Mouse (Mus musculus): ENCODE data around the gene Chd5. TPM values are rescaled to one million over a fixed set of nuclear protein-coding genes. Genes with fewer than 3 reads are reported as not detected.

Chd5 gene
- 26.0 and 30.8 TPM in 2 replicates for polyA plus RNA-seq (2015; fragmentation: Nextera tagmentation; extraction: Ambion mirVana)

DNA sequence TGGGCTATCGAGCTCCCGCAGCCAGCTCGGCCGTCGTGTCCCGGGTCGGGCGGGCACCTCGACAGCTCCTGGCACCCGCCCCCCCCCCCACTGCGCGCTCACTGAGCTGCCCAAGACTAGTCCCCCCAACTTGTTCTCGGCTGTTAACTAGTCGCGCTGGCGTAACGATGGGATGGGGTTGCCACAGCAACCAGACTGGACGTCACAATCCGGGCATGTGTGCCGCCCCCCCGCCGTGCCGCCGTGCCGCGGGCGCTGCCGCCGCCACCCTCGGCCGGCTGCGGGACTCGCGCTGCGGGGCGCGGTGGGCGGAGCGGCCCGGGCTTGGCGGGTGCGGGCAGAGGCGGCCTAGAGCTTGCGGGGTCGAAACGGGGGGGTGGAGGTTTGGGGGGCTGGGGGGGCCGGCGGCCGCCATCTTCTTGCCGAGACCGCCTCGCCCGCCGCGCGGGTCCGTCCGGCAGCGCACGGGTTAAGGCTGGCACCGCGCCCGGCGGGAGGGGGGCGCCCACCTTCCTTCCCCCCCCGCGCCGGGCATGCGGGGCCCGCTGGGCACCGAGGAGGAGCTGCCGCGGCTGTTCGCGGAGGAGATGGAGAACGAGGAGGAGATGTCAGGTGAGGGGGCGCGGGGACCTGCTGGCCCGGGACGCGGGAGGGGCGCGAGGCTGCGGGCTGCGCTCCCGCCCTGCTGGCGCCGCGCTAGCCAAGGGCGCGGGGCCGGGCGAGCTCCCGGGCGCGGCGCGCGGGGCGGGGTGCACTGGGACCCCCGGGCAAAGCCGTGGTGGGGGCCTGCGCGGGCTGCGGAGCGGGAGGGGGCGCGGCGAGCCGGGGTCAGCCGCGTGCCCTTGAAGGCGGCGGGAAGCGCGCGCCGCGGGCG is at the start of gene Chd5:
TSS of gene Chd5 (plus strand) at position 233 of the 874 bp plus-strand sequence.
- H3K9me3 ChIP-seq, result no peaks in the 10 kb centered on the region
- H3K4me1 ChIP-seq (replicated peaks), result peaks cover 40% of the 10 kb centered on the region
- peak within 1 kb of the TSS; percentile 69 for H3K4me3 ChIP-seq
- H3K27ac ChIP-seq (replicated peaks), result peak within 1 kb of the TSS; percentile 72
- H3K9ac ChIP-seq, result peak within 1 kb of the TSS; percentile 90
- ATAC-seq (ENCODE audit: low read depth), result peak; percentile 30; the same call in 1 of the 2 replicates
- H3K4me2 ChIP-seq, result peak within 1 kb of the TSS; percentile 88
- peaks cover 33% of the 10 kb centered on the region for H3K27me3 ChIP-seq
- 1% methylated on average over 82 of the region's 120 CpGs for WGBS
- peaks cover 22% of the 10 kb centered on the region for H3K36me3 ChIP-seq

GRCm38 (mm10) chr4:152290385-152290784 is 48.1 kb upstream of the Chd5 start:
- H3K27ac ChIP-seq (replicated peaks), result no peak overlapping the region
- H3K4me3 ChIP-seq, result peak overlapping the region; percentile 28
- peaks cover 81% of the 10 kb centered on the region for H3K4me1 ChIP-seq (replicated peaks)
- peak overlapping the region; percentile 67 for H3K9ac ChIP-seq
- ATAC-seq (ENCODE audit: low read depth), result no peak
- under 1% methylated on average over 39 of the region's 39 CpGs for WGBS
- no peaks in the 10 kb centered on the region for H3K36me3 ChIP-seq
- H3K4me2 ChIP-seq, result peak overlapping the region; percentile 57
- H3K9me3 ChIP-seq, result no peaks in the 10 kb centered on the region
- H3K27me3 ChIP-seq, result peaks cover 91% of the 10 kb centered on the region

- peak overlapping the region; percentile 67 for H3K9ac ChIP-seq
- WGBS, result 8% methylated on average over 11 of the region's 11 CpGs
- H3K27me3 ChIP-seq, result peaks cover 91% of the 10 kb centered on the region
- H3K4me3 ChIP-seq, result peak overlapping the region; percentile 28; the same call in 1 of the 2 replicates
- H3K4me1 ChIP-seq (replicated peaks), result peaks cover 77% of the 10 kb centered on the region
- no peak overlapping the region for H3K27ac ChIP-seq (replicated peaks)
- no peak for ATAC-seq (ENCODE audit: low read depth)
- H3K9me3 ChIP-seq, result no peaks in the 10 kb centered on the region
- no peaks in the 10 kb centered on the region for H3K36me3 ChIP-seq
- H3K4me2 ChIP-seq, result peak overlapping the region; percentile 57
Measured at GRCm38 (mm10) chr4:152290991-152291390, 47.5 kb upstream of the Chd5 start.

GRCm38 (mm10) chr4:152291562-152291961 is 46.9 kb upstream of the Chd5 start, which contains the start of gene Hes3:
Gene Hes3 (minus strand): TSS chr4:152291662.
- WGBS, result 15% methylated on average over 6 of the region's 6 CpGs
- Histone ChIP-seq H3K27me3 (peaks cover 87% of the 10 kb centered on the region), H3K9me3 (no peaks in the 10 kb centered on the region), H3K27ac (replicated peaks) (no peak within 1 kb of the TSS), H3K4me1 (replicated peaks) (peaks cover 74% of the 10 kb centered on the region), H3K4me3 (peak within 1 kb of the TSS; percentile 28), H3K9ac (peak within 1 kb of the TSS; percentile 67), H3K36me3 (no peaks in the 10 kb centered on the region), H3K4me2 (peak within 1 kb of the TSS; percentile 57)
- ATAC-seq (ENCODE audit: low read depth), result no peak

- WGBS, result 2% methylated on average over 12 of the region's 12 CpGs
- peak; percentile 17; the same call in 1 of the 2 replicates for ATAC-seq (ENCODE audit: low read depth)
- H3K27ac ChIP-seq (replicated peaks), result peak overlapping the region; percentile 28; the same call in 1 of the 2 replicates
- peaks cover 80% of the 10 kb centered on the region for H3K27me3 ChIP-seq
- H3K4me2 ChIP-seq, result no peak overlapping the region
- H3K4me1 ChIP-seq (replicated peaks), result peaks cover 68% of the 10 kb centered on the region
- H3K4me3 ChIP-seq, result no peak overlapping the region
- H3K9ac ChIP-seq, result 0 out of 2 replicates have a peak overlapping the region, but pooled peaks have one; percentile 18
- no peaks in the 10 kb centered on the region for H3K9me3 ChIP-seq
- no peaks in the 10 kb centered on the region for H3K36me3 ChIP-seq
Measured at GRCm38 (mm10) chr4:152292102-152292765, 46.2 kb upstream of the Chd5 start.

DNA sequence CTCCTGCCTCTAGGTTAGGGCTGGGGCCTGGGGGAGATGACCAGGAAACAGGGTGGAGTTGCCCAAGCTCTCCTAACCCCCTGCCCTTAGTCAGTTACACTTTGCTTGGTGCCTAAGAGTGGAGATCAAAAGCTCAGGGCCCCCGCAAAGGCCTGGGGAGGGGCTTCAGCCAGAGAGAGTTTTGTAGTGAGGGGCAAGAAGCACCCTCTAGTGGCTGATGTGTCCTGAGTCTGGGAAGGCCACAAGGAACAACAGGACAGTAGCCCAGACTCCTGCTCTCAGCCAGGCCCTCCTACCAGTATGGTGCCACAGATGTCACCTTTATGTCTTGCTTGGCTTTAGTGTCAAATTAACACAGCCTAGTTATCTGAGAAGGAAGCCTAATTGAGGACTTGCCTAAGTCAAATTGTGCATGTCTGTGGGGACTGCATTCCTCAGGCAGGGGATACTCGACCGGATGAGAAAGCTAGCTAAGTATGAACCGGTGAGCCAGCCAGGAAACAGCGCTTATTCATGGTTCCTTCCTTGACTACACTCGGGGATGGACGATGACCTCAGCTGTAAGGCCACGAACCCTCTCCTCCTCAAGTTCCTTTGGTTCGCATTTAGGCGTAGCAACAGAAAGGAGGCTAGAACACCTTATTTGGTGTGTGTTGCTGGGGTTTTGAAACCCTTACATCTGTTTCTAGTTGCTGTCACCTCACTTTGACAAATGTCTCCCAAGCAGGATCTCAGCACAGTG is 44.1 kb upstream of the Chd5 start:
- WGBS, result 51% methylated on average over 10 of the region's 10 CpGs
- Histone ChIP-seq H3K4me3 (no peak overlapping the region), H3K9me3 (no peaks in the 10 kb centered on the region), H3K27me3 (peaks cover 64% of the 10 kb centered on the region), H3K4me1 (replicated peaks) (peaks cover 69% of the 10 kb centered on the region), H3K4me2 (no peak overlapping the region), H3K27ac (replicated peaks) (no peak overlapping the region), H3K9ac (no peak overlapping the region), H3K36me3 (no peaks in the 10 kb centered on the region)
- ATAC-seq (ENCODE audit: low read depth), result no peak

DNA sequence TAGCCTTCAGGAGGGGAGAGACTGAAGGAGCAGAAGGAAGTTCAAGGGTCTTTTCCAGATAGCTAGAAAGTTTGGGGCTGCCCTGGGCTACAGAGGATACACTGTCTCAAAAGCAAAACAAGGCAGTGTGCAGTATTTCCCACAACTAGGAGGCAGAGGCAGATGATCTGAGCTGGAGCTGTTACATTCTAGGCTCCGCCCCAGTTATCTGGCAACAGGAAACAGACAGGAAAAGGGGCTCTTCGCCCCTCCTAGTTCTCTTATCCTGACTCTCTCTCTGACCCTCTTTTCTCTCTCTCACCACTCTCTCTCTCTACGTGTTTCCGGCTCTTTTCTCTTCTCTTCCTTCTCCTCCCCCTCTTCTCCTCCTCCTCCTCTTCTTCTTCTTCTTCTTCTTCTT is 42.5 kb upstream of the Chd5 start:
- no peak for ATAC-seq (ENCODE audit: low read depth)
- H3K9ac ChIP-seq, result no peak overlapping the region
- WGBS, result 52% methylated on average over 4 of the region's 4 CpGs
- peaks cover 13% of the 10 kb centered on the region for H3K36me3 ChIP-seq
- no peak overlapping the region for H3K27ac ChIP-seq (replicated peaks)
- peaks cover 55% of the 10 kb centered on the region for H3K4me1 ChIP-seq (replicated peaks)
- no peak overlapping the region for H3K4me3 ChIP-seq
- no peak overlapping the region for H3K4me2 ChIP-seq
- peaks cover 51% of the 10 kb centered on the region for H3K27me3 ChIP-seq
- no peaks in the 10 kb centered on the region for H3K9me3 ChIP-seq

GRCm38 (mm10) chr4:152296371-152296770 is 42.1 kb upstream of the Chd5 start:
- ATAC-seq (ENCODE audit: low read depth), result no peak
- Histone ChIP-seq H3K4me1 (replicated peaks) (peaks cover 51% of the 10 kb centered on the region), H3K9ac (peak overlapping the region; percentile 61), H3K4me2 (peak overlapping the region; percentile 69), H3K36me3 (peaks cover 17% of the 10 kb centered on the region), H3K27me3 (peaks cover 46% of the 10 kb centered on the region), H3K4me3 (peak overlapping the region; percentile 96), H3K27ac (replicated peaks) (0 out of 2 replicates have a peak overlapping the region, but pooled peaks have one; percentile 24), H3K9me3 (no peaks in the 10 kb centered on the region)
- 25% methylated on average over 8 of the region's 8 CpGs for WGBS

- H3K4me2 ChIP-seq, result peak within 1 kb of the TSS; percentile 98
- under 1% methylated on average over 118 of the region's 119 CpGs for WGBS
Measured at GRCm38 (mm10) chr4:152296874-152297861, 41.3 kb upstream of the Chd5 start, which contains the start of gene Icmt. Gene Icmt (plus strand): TSS chr4:152297227.

GRCm38 (mm10) chr4:152298836-152299235 is 39.6 kb upstream of the Chd5 start:
- Histone ChIP-seq H3K27ac (replicated peaks) (no peak overlapping the region), H3K9me3 (no peaks in the 10 kb centered on the region), H3K9ac (peak overlapping the region; percentile 97; the same call in 1 of the 2 replicates), H3K4me3 (no peak overlapping the region), H3K27me3 (peaks cover 22% of the 10 kb centered on the region), H3K4me2 (peak overlapping the region; percentile 98; the same call in 1 of the 2 replicates), H3K4me1 (replicated peaks) (peaks cover 26% of the 10 kb centered on the region), H3K36me3 (peaks cover 42% of the 10 kb centered on the region)
- WGBS, result 91% methylated on average over 14 of the region's 14 CpGs
- no peak for ATAC-seq (ENCODE audit: low read depth)

More at GRCm38 (mm10) chr4:152296874-152297861, 41.3 kb upstream of the Chd5 start, which contains the start of gene Icmt:
- ATAC-seq (ENCODE audit: low read depth), result peak; percentile 94
- peak within 1 kb of the TSS; percentile 96 for H3K4me3 ChIP-seq
- H3K27me3 ChIP-seq, result peaks cover 39% of the 10 kb centered on the region
- H3K9ac ChIP-seq, result peak within 1 kb of the TSS; percentile 97
- peaks cover 25% of the 10 kb centered on the region for H3K36me3 ChIP-seq
- H3K27ac ChIP-seq (replicated peaks), result peak within 1 kb of the TSS; percentile 86
- peaks cover 43% of the 10 kb centered on the region for H3K4me1 ChIP-seq (replicated peaks)
- H3K9me3 ChIP-seq, result no peaks in the 10 kb centered on the region

Data from neural tube, embryonic 13.5 days (tissue).